Mouse (Mus musculus) spleen, adult 12 weeks (tissue): Measurements from ENCODE around the gene Gdpd1.
A peak's percentile ranks its signal among the peaks of the same experiment; 100 is the strongest.
"Not testable (repeated sequence)": the region's sequence is repeated elsewhere in the genome, so short reads cannot be mapped to it uniquely, and the experiment has no call there.

Source experiments
- DNase-seq: peaks from one replicate; pipeline ENCODE4 v3.0.0; 2022; ENCODE audit warnings: low spot score

Gene Gdpd1

DNA sequence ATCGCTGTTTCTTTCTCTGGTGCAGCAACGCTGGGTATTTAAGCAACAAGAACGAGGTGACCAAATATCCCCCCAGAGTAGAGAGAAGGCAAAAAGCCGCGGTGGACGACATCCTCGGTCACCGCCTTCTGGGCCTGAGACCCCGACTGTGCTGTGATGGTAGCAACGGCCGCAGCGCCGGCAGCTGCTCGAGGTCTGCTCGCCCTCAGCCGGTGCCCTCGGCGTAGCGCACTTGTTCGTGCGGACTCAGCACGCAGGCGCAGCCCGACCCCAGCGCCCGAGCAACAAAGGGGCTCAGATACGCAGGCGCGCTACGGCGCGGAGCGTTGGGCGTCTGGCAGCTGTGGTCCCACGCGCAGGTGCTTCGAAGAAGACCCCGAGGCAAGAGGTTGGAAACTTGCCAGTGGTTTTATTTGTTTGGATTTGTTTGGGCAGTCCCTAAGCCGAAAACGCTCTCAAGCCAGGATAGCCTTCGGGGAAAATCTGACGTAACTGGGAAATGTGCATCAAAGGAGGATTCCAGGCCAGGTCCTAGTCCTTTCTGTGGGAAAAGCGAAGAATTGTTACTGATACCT lies at the start of gene Gdpd1:
Gene Gdpd1, minus strand, starts transcription at position 197 of the 575 bp plus-strand sequence.
- DNase-seq: peak; percentile 75

DNA sequence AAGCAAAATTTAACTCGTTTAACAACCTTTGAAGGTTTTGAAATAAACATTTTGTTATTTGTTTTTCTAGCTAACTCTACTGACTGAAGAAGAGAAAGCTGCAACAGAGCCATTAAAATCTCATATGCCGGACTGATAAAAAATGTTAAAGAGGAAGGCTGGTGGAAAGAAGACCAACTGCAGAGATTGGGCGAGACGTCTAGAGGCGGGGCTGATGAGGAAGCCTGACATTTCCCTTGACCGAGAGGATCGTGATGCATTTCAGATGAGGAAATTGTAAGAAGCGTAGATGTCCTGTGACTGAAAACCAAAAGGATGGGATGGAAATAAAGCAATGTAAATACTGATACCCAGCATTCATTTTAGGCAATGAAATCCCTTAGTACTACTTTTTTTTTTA lies 48.0 kb upstream of the Gdpd1 start:
- no peak for DNase-seq

DNA sequence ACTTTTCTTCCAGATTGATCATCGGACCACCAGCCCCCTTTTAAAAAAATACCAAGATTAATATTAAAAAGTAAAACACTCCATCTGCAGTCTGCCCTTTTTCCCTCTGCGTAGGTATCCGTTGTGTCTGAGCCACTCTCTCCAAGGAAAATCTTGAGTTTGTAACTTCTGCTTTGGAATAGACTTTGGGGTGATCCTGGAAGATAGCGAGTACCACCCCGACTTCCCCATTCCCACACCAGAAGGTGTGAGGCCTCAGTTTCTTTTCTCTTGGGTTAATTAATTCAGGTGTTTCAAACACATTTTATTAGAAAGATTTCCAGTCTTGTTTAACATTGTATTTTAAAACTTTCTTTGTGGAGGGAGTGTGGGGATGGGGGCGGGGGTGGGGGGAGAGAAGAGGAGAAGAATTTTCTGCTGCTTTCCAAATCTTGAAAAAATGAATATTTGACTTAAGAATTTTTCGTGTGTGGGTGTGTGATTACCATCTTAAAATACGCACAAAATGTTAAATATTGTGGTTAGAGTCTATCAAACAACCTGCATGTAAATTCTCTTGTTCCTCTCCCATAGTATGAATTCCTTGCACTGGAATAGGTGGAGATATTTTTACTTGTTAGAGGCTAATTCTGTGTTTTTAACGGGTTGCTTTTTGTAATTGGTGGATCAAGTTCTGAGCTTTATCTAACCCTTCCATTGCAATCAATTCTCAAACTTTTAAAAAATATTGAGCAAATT lies 36.5 kb upstream of the Gdpd1 start:
- no peak for DNase-seq

DNA sequence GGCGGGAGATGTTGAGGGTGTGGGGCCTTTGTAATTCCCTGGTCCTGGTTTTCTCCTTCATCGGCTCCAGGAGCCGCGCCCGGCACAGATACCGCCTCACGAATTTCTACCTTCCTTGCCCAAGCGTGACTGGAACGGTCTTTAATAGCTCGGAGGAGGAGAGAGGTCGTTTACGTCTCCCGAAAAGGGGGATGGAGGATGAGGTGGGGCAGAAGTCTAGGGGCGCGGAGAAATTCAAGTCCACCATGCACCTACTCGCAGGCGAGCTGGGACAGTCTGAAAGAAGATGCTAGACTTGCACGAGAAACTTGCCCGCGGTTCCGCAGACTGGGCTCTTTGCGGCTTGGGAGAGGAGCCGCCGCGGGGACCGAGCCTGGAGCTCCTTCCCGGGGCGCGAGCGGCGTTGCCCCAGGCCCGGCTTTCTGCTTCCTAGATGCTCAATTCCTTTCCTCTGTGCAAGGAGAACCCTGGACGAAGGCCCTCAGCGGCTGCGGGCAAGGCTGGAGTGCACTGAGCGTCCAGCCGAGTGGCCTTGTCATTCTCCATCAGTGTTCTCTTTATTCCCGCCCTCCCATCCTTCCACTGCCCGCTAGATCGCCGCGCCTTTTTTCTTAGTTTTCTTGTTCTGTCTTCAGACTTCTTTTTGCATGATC lies 35.8 kb upstream of the Gdpd1 start:
- DNase-seq: peak; percentile 36

DNA sequence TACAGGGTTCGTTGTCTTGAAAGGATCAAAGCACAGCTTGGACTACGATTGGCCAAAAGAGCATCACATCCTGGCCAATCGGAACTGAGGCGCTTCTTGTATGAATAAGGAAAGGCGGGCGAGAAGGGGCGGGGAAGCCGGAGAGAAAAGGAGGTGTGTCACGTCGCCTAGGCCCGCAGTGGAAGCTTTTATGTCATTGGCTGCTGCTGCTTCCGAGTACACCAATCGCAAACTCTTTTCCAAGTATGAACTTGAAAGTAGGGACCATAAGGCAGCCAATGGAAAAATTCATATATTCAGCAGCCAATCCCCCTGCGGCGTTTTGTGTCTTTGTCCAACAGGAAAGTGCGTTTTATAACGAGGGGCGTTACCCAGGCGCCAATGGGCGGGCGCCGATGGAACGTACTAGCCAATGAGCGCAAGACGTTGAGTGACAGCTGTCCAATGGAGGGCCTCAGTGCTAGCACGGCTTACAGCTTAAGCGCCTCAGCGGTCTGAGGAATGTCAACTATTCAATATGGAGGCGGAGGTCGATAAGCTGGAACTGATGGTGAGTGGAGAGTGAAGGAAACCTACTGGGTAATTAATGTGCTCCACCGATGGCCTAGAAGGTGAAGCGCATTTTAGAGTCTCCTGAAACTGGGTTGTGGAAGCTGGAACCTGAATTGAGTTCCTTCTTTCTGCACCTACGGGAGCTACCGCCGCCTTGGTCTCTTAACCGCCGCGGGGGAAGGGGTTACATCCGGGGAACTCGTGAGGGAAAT lies 35.1 kb upstream of the Gdpd1 start, which contains the start of gene Ska2:
Gene Ska2, plus strand, starts transcription at position 480 of the 764 bp plus-strand sequence.
- DNase-seq: peak; percentile 95

DNA sequence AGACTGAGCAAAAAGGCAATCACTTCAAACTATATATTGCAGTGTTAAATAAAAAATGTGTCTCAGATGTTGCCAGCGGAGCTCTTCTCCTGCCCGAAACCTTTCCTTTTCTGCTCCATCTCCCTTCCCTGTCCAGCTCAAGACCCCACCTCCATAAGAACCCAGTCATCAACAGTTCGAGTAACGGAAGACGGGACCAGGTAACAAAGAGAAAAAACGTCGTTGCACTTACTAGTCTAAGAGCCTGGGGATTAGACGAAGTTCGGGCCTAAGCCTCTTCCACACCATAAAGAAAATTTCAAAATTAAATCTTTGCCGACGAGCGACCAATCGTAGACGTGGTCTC lies 34.5 kb upstream of the Gdpd1 start, which contains the start of gene Prr11:
Gene Prr11, minus strand, starts transcription at position 300 of the 346 bp plus-strand sequence.
- DNase-seq: no peak

DNA sequence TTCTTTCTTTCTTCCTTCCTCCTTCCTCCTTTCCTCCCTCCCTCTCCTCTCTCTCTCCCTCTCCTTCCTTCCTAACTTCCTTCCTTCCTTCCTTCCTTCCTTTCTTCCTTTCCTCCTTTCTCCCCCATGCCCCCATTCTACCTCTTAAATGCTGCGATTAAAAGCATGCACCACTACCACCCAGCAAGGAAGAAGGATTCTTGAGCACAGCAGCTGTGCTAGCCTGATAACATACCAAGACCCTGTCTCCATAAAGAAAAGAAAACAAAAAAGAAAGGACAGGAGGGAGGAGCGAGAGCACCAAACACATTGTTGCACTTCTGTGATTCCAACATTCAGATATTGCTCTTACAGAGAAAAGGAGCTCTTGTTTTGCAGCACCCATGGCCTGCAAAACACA lies 13.3 kb upstream of the Gdpd1 start:
- DNase-seq: no peak

DNA sequence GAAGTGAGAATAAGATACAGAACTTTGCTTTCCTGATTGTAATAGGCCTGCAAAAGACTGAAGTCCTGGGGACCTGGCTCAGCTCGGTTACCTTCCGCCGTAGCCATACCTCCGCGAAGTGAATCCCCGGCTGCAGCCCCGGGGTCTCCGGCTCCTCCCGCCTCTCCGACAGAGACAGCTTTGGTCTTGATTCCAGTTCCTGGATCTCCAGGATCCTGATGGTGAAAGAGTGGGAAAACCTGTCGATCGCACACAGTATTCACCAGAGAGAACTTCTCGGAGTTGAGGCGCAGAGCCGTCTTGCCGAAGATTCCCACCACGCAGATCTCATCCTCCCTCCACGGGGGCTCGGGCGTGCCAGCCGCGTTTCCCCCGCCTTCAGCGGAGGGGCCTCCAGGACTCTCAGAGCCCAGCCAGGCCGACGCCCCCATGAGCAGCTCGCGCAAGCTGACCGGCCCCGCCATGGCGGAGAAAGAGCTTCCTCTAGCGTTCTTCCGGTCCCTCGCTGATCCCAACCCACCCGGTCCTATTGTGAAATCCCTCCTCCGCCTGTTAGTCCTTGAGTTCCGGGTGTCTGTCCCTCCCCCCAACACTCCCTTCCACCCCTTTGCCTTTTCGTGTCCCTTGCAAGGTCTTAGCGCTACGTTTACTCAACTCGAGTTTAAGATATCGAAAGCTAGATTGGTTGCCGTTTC lies 12.6 kb upstream of the Gdpd1 start, which contains the start of gene Smg8:
Gene Smg8, minus strand, starts transcription at position 485 of the 695 bp plus-strand sequence.
- peak; percentile 65 for DNase-seq

DNA sequence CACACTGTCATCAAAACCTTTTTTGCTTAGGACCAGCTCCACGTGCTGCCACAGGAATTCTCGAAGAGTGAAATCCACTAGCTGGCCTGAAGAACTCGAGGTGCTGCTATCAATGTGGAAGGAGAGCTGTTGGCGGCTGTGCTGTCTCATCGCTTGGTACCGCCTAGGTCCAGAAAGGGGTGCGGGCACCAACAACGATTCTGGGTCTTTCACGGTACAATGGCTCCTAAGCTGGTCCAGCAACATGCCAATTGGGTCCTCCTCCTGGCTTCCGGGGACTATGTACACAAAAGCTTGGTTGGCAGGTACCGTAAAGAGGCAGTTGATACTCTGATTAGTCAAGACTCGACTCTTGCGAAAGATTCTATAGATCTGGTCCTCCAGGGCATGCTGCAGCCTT lies 11.6 kb upstream of the Gdpd1 start:
- no peak for DNase-seq

DNA sequence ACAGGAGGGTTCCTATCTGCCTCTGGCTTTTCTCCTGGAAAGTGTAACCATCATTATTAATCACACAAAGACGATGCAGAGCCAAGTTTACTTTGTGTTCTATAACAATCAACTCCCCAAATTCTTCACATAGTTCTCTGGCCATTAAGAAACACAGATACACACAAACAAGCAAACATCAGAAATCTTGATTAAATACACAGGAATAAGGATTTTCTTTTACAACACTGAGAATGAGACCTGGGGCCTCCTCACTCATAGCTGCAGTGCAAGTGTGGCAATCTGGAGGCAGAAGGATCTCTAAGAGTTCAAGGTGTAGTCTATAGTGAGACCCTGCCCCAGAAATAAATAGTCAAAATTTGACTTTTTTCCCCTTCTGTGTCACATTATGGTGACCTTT lies 9.8 kb upstream of the Gdpd1 start:
- no peak for DNase-seq

DNA sequence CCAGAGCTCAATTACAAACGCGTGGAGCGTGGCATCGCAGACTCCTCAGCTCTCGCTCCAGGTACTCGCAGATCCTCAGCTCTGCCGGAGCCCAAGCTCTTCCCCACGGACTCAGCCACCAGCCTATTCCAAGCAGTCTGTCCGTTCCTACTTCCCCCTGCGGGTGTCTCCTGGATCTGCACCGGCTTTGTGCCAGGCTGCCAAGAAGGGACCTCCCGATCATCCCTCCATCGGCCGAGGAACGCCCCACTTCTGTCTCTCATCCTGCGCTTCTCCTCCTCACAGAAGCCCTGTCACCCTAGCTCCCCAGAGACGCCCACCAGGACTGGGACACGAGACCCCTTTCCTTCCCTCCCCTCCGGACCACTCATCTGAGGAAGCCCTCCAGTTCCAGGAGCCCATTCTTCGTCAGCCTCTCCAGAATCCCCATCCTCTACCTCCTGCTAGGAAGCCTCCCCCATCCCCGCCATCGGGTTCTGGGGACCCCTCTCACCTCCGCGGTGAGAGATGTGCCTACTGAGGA lies 458 bp downstream of the Gdpd1 start:
- DNase-seq: peak; percentile 46

DNA sequence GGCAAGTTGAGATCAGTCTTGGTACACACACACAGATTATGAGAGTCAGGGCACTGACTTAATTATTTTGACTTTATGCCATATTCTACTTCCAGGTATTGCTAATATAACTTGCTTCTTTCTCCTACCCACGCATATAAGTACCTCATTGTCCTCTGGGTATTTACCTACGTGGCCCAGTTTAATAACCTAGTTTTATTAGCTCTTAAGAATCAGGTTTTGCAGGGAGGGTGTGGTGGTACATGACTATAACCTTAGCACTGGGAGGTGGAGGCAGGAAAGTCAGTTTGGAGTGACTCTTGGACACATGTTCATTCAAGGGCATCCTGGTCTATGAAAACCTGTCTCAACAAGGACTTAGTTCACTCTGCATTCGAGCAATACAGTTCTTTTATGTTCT lies 11.8 kb downstream of the Gdpd1 start:
- no peak for DNase-seq

DNA sequence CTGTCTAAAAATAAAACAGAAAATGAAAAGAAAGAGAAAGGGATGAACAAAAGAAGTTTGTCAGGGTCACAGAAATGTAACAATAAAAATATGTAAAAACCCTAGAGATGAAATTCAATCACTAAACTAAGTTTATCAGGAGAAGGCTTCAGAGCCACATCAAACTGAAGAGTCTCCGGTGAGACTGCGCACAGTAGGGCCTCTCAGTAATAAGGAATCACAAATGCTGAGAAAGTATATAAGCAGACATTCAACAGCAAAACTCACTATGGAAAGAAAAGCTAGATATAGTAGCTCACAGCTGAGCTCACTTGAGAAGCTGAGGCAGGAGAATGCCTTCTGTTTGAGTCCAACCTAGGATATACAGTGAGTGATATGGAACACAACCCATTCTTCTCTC lies 13.5 kb downstream of the Gdpd1 start:
- DNase-seq: no peak

DNA sequence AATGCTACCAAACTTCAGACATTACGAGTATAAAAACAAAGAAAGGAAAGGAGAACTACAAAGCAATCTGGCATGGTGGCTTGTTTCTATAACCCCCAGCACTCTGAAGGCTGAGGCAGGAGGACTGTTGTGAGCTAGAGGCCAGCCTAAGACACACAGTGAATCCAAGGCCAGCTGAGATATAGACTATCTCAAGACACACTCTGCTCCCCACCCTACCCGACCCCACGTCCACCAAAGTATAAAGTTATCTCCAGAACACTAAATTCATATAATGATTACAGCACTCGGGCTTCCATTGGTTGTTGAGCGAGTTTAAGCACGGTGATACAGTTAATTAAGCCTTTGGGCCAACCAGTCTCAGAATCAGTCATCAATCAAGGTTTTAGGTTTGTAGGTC lies 17.6 kb downstream of the Gdpd1 start:
- DNase-seq: no peak

DNA sequence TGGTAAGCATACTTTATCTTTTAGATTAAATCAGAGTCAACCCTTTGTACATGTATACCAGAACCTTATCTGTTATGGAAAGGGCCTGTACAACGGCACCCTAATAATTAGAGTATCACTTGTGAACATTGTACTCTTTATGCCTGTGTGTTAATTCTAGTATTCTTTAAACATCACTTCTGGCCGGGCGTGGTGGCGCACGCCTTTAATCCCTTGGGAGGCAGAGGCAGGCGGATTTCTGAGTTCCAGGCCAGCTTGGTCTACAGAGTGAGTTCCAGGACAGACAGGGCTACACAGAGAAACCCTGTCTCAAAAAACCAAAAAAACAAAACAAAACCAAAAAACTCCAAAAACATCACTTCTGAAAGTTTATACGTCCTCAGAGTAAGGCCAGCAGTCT lies 25.0 kb downstream of the Gdpd1 start:
- not testable (repeated sequence) for DNase-seq

DNA sequence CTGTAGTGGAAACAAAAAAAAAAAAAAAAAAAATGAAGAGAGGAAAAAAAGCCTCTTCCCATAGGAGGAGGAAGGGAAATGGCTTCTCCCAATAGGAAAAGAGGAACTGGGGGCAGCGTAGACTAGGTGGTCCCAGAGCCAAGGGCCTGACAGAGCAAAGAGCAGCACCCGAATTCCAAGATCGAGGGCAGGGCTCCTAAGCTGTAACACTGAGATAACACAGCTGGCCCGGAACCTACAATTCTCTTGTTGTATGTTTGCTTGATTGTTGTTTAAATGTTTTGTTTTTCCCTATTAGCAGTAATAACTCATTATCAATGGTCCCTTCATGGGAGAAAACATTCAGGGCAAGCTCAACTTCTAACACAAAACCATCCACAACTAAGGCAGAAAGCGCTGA lies 26.9 kb downstream of the Gdpd1 start:
- DNase-seq: no peak

DNA sequence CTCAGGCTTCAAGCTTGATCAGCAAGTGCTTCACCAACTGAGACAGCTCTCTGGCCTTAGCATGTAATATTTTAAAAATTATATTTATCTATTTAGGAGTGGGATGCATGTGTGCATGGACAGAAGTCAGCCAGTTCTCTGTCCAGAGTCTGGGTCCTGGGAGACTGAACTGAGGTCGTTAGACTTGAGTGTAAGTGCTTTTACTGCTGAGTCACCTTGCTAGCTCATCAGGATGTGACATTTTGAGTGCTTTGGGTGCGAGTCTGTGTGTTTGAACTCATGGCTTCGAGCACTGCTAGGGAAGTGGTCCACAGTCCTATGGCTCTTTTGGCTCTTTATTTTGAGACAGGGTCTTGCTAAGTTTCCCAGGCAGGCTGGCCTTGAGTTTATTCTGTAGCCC lies 30.8 kb downstream of the Gdpd1 start:
- DNase-seq: no peak

DNA sequence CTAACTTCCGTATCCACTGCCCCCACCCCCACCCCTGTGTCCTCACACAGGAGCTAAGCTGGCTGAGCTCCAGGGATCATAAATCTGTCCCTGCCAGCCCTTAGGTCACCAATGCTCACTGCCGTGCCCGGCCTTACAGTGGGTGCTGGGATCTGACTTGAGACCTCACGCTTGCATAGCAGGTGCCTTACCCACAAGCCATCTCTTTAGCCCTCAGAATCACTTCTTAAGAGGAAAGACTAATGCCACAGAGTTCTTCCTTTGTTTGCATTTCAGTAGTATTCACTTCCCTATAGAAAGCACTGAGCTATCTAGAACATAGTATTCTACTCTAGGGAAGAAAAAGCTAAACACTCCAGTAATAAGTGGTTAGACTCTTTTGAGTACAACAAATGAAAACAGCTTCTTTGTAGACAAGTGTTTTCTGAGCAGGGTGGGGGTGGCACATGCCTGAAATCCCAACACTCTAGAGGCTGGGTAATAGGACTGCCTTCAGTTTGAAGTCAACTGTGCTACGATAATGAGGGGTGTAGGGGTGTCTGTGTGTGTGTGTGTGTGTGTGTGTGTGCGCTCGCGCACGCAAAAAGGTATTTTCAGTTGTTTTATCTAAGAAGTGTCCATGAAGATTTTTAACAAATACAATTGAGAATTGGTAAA lies 34.4 kb downstream of the Gdpd1 start:
- no peak for DNase-seq

DNA sequence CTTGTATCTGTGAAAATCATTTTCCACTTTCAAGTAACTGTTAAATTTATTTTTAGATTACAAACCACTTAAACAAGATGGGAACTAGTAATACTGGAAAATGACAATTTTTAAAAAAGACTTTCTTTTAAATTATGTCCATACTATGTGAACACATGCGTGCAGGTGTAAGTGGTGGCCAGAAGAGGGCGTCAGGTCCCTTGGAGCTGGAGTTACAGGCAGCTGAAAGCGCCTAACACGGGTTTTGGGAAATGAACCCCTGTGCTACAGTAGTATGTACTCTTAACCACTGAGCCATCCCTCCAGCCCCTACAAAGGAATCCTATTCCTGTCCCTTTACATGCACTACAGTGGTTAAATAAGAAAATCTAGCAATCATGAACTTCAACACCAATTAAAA lies 37.7 kb downstream of the Gdpd1 start:
- DNase-seq: no peak

DNA sequence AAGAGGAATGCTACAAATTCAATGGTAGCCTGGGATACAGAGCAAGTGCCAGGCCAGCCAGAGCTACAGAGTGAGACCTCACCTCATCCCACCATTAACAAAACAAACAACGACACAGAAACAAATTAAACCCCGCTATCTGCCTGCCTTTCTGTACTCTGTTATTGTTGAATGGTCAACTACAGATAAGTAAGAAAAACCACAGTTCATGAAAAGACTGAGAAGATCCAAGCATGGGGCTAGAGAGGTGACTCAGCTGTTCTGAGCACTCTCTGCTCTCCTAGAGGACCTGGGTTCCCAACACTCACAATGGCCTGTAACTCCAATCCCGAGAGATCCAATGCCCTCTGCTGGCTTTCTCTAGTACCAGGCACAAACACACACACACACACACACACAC lies 45.6 kb downstream of the Gdpd1 start:
- DNase-seq: no peak
